Mouse (Mus musculus) lung, adult 2 months (tissue): ENCODE results near the gene Psma2. TPM values are rescaled to one million over a fixed set of nuclear protein-coding genes. Genes with fewer than 3 reads are reported as not detected.

Experiments used
- DNase-seq: peaks from one replicate; pipeline ENCODE4 v3.0.0; 2022
- H3K4me1 ChIP-seq: fragments of 200-500 bp; 2 replicates; pipeline ENCODE4 v1.6.1; 2011; ENCODE audit warnings: low read length; ENCODE audit not compliant: control insufficient read depth, insufficient read depth
- H3K4me3 ChIP-seq: fragments of 200-500 bp; replicated peaks from 2 replicates; pipeline ENCODE3; 2011; ENCODE audit warnings: low read depth, mild to moderate bottlenecking, control low read depth, low read length; ENCODE audit errors: extremely low read depth
- CTCF ChIP-seq: fragments of 200-500 bp; IDR thresholded peaks from 2 replicates; pipeline ENCODE4 v1.5.1; 2011; ENCODE audit warnings: mild to moderate bottlenecking, low read length, control low read depth; ENCODE audit not compliant: insufficient read depth
- POLR2A ChIP-seq: fragments of 200-500 bp; IDR thresholded peaks from 2 replicates; pipeline ENCODE4 v1.6.1; 2011; ENCODE audit warnings: low read depth, mild to moderate bottlenecking, control low read depth, low read length, borderline replicate concordance; ENCODE audit errors: extremely low read depth
- WGBS: fragments of 180-500 bp; shearing (Covaris S2); methylation state at CpG from one replicate; pipeline ENCODE4 v1.1.7; 2018; 5-methylcytosine and 5-hydroxymethylcytosine counted together
- polyA plus RNA-seq: library from polyadenylated mRNA; depleted of rRNA; stranded (reverse); fragments of >200 nt; gene quantifications from 2 replicates; pipeline ENCODE4 v1.2.3, GENCODE M21; 2012; rRNA removed

The Psma2 gene
- polyA plus RNA-seq, result 22.8 and 38.8 TPM in 2 replicates

- TF ChIP-seq POLR2A (peak; percentile 82), CTCF (no peak)
Measured at GRCm38 (mm10) chr13:14612926-14613529, at the start of gene Psma2, which contains the start of gene Mrpl32. TSS of gene Psma2 (plus strand) at chr13:14613240. TSS of gene Mrpl32 (minus strand) at chr13:14613165.

DNA sequence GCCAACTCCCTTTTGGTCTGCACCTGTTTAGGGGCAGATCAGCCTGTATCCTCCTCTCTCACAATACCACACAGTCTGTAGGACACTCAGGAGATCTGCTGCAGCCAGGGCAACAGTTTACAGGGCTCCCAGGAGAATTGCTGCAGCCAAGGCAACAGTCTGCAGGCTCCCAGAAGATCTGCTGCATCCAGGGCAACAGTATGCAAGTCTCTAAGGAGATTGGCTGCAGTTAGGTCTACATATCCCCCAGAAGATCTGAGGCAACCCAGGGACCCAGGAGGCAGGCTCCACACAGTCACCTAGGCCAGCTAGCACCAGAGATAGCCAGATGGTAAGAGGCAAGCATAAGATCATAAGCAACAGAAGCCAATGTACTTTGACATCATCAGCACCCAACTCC, 38.9 kb upstream of the Psma2 start:
- Histone ChIP-seq H3K4me3 (no peak overlapping the region), H3K4me1 (no peaks in the 10 kb centered on the region)
- no peak for DNase-seq
- TF ChIP-seq CTCF (no peak), POLR2A (no peak)

More at GRCm38 (mm10) chr13:14612926-14613529, at the start of gene Psma2, which contains the start of gene Mrpl32:
- Histone ChIP-seq H3K4me1 (no peaks in the 10 kb centered on the region; the same call in 1 of the 2 replicates), H3K4me3 (peak within 1 kb of the TSS; percentile 100)
- WGBS, result 0% methylated on average over 42 of the region's 42 CpGs
- DNase-seq, result peak; percentile 97

DNA sequence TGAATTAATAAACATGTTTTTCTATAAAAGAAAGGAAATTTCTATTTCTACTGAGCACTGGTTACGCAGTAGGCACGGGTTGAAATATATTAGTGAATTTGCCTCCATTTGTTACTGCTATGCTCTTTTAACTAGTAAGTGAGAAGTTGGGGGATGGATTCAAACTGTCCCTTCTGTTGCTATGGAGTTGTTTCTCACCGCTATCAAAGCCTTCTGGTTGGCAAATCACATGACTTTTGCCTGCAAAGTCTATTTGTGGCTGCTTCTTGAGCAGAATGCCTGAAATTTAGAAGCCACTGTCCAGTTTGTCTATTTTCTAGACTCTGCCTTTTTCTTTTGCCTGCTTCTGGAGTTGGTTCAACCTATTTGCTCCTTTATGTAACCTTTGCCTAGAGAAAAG, 32.6 kb upstream of the Psma2 start:
- no peak overlapping the region for H3K4me3 ChIP-seq
- 65% methylated on average over 3 of the region's 3 CpGs for WGBS

DNA sequence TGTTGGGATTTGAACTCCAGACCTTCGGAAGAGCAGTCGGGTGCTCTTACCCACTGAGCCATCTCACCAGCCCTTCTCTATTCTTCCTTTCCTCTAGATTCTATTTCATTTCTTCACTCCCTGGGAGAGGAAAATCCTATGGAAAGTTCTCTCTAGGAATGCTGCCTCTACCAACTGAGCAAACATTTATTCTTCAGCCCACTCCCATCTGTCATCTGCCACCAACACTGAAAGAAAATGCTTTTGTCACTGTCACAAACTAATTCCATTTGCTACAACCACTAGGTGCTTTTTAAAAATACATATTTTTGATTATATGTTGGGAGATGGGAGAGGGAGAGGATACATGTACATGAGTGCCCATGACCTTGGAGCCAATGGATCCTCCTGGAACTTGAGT, 10.3 kb upstream of the Psma2 start:
- TF ChIP-seq POLR2A, result no peak
- no peak for TF ChIP-seq CTCF
- no peak for DNase-seq
- Histone ChIP-seq H3K4me1 (no peaks in the 10 kb centered on the region), H3K4me3 (no peak overlapping the region)
- 93% methylated on average over 2 of the region's 2 CpGs for WGBS

More for the DNA sequence above, 32.6 kb upstream of the Psma2 start:
- H3K4me1 ChIP-seq, result no peaks in the 10 kb centered on the region
- TF ChIP-seq CTCF (no peak), POLR2A (no peak)
- DNase-seq, result no peak

- no peak for TF ChIP-seq CTCF
- TF ChIP-seq POLR2A, result no peak
- Histone ChIP-seq H3K4me1 (no peaks in the 10 kb centered on the region), H3K4me3 (no peak overlapping the region)
- DNase-seq, result no peak
Measured at GRCm38 (mm10) chr13:14607616-14608015, 5.4 kb upstream of the Psma2 start.

GRCm38 (mm10) chr13:14612463-14612862, 577 bp upstream of the Psma2 start:
- Histone ChIP-seq H3K4me1 (no peaks in the 10 kb centered on the region; the same call in 1 of the 2 replicates), H3K4me3 (peak overlapping the region; percentile 99)
- WGBS, result 5% methylated on average over 10 of the region's 10 CpGs
- no peak for DNase-seq
- TF ChIP-seq POLR2A (no peak), CTCF (no peak)

DNA sequence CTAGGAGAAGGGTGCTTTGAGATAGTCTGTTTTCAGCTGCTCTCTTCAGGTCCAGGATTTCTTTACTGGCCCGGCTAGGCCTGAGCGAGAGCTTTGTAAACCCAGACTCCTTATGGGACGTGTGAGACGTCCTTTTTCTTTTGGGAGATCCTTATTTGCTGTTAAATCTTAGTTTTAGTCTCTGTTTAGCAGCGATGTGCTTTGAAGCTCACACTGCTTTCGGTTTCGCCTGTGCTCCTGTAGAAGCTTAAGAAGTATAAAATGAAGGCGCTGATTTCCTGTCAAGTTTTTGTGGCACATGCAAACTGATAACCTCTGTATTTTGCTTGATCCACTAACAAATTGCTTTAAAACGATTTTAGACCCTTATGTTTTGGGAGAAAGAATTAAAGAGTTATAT, 513 bp downstream of the Psma2 start:
- 0% methylated on average over 9 of the region's 9 CpGs for WGBS
- no peak for DNase-seq

DNA sequence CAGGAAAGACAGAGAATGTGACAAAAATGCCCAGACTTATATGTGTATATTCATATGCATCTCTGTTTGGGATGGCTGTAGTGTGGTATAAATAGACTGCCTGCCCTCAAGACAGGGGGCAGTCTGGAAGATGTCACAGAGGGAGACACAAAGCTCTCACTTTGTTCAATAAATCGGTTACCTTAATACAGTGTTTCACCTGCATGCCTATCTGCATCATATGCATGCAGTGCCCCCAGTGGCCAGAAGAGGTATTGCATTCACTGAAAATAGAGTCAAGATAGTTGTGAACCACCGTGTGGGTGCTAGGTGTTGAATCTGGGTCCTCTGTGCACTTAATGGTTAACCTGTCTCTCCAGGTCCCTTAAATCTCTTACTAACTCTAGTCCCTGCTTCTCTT, 5.7 kb downstream of the Psma2 start:
- peak; percentile 64 for DNase-seq
- H3K4me1 ChIP-seq, result no peaks in the 10 kb centered on the region; the same call in 1 of the 2 replicates
- H3K4me3 ChIP-seq, result no peak overlapping the region
- 18% methylated on average over 2 of the region's 2 CpGs for WGBS
- TF ChIP-seq POLR2A (no peak), CTCF (peak; percentile 63)

More for the DNA sequence above, 513 bp downstream of the Psma2 start:
- no peak for TF ChIP-seq CTCF
- TF ChIP-seq POLR2A, result no peak
- no peaks in the 10 kb centered on the region; the same call in 1 of the 2 replicates for H3K4me1 ChIP-seq
- H3K4me3 ChIP-seq, result peak overlapping the region; percentile 100

DNA sequence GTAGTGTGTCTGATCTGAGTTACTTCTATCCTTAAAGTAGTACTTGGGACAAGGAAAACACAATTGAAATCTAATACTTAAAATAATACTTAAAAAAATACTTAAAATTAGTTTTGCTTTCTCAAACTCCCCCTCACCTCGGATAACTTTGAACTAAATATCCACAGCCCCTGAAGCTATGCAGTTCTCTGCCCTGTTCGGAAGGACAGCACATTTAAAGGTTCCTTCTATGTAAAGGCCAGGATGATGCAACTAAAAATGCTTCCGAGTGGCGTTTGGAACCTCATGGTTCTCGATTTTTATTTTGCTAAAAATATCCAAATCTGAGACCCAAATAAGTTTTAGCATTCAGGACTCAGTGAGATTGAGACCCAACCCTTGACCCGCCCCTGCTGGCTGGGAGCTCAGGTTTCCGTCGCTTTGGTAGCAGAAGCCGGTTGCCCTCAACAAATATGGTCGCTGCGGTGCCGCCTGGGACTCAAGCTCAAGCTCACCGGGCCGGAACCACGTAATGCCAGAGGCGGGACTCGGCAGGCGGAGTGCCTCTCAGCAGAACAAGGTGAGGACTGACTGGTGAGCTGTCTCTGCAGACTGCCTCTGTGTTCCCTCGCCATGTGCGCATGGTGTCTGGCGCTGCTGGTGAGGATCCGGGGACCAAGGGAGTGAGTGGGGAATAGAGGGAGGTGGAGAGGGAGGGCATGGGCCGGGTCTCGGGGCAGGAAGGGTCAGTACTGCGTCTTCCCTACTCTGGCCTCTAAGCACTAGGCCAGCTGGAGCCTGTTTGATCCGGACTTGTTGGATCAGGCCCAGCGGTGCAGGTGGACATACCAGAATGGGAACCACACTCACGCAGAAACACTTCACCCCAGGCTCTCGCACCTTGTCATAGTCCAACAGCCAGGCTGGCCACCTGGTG, 16.9 kb downstream of the Psma2 start, which contains the start of gene AW209491:
TSS of gene AW209491 (plus strand) at position 429 of the 916 bp plus-strand sequence.
- under 1% methylated on average over 29 of the region's 29 CpGs for WGBS
- peak within 1 kb of the TSS; percentile 89 for H3K4me3 ChIP-seq
- DNase-seq, result peak; percentile 95
- H3K4me1 ChIP-seq, result peaks cover 4% of the 10 kb centered on the region
- TF ChIP-seq CTCF, result no peak
- peak; percentile 87; the same call in 1 of the 2 replicates for TF ChIP-seq POLR2A
